23 mouse cellular contexts compared by ENCODE assay signal in the genomic region with DNA sequence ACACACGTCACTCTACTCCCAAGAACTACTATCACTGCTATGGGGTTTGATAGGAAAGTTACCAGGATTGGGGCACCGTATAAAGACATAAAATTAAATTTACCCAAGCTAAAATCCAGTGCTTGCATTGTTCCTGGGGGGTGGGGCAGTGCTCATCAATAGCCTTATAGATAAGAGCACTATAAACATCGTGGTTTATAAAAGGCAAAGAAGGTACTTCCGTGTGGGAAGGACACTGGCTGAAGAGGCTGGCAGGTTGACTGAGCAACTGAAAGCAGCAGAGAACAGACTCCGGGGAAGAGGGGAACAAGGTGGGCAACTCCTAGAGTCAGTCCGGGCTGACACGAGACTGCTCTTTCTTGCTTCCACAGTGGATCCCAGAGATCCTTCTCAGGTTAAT. TPM values are rescaled to one million over a fixed set of nuclear protein-coding genes. Genes with fewer than 3 reads are reported as not detected.
DNase-seq lines count a peak whose midpoint lies in the region; ATAC-seq and TF ChIP-seq lines count a peak whose summit lies in the region.
"Had no signal": no experiment of that assay in that cellular context is flagged by ENCODE, and none has a peak within 500 bp of the region (broad histone marks: within the 10 kb centered on the region; RNA-seq: fewer than 3 reads in every experiment).

No protein-coding gene starts in this region.

- 62% methylated on average over 7 of the region's 7 CpGs for WGBS in embryonic facial prominence, embryonic 13.5 days
- 64% methylated on average over 7 of the region's 7 CpGs for WGBS in embryonic facial prominence, embryonic 10.5 days
- 70% methylated on average over 7 of the region's 7 CpGs for WGBS in hindbrain, embryonic 13.5 days
- 58% methylated on average over 7 of the region's 7 CpGs for WGBS in hindbrain, embryonic 16.5 days
- WGBS in intestine, embryonic 16.5 days = 41% methylated on average over 7 of the region's 7 CpGs
- WGBS in lung, postnatal 0 days = 44% methylated on average over 7 of the region's 7 CpGs

- DNase-seq in embryonic facial prominence, embryonic 10.5 days (ENCODE audit: low spot score) = no peak
- no peak for DNase-seq in G1E (ENCODE audit: low spot score)
- DNase-seq in lung, postnatal 0 days (ENCODE audit: low spot score) = no peak
- no peak for DNase-seq in heart, postnatal 4 days
- DNase-seq: adrenal gland, postnatal 10 days; B cell, adult 2 months; cerebellum, adult 11 months; cerebellum, adult 8-10 months; cerebellum, postnatal 14 days; embryo, embryonic 11 days; gastrocnemius, adult 2 months; heart, adult 18-20 months; heart, postnatal 10 days; kidney, adult 18-20 months had no signal

- peaks cover 1% of the 10 kb centered on the region; the same call in 1 of the 2 replicates for H3K36me3 ChIP-seq in embryonic facial prominence, embryonic 13.5 days
- peaks cover 2% of the 10 kb centered on the region for H3K36me3 ChIP-seq in embryonic facial prominence, embryonic 10.5 days (replicated peaks)
- H3K36me3 ChIP-seq in hindbrain, embryonic 13.5 days = no peaks in the 10 kb centered on the region
- no peaks in the 10 kb centered on the region for H3K36me3 ChIP-seq in hindbrain, embryonic 16.5 days (ENCODE audit: control insufficient read depth, insufficient read depth, low read length)
- H3K36me3 ChIP-seq in G1E (replicated peaks) = peaks cover 3% of the 10 kb centered on the region
- no peaks in the 10 kb centered on the region for H3K36me3 ChIP-seq in intestine, embryonic 16.5 days (ENCODE audit: control insufficient read depth, insufficient read depth, low read length)
- no peaks in the 10 kb centered on the region for H3K36me3 ChIP-seq in lung, postnatal 0 days (ENCODE audit: insufficient read depth, low read length)
- H3K36me3 ChIP-seq: embryonic facial prominence, embryonic 12.5 days had no signal

- peaks cover 27% of the 10 kb centered on the region for H3K4me1 ChIP-seq in embryonic facial prominence, embryonic 13.5 days
- peaks cover 48% of the 10 kb centered on the region for H3K4me1 ChIP-seq in embryonic facial prominence, embryonic 10.5 days
- H3K4me1 ChIP-seq in hindbrain, embryonic 13.5 days (replicated peaks) = peaks cover 18% of the 10 kb centered on the region
- peaks cover 8% of the 10 kb centered on the region for H3K4me1 ChIP-seq in hindbrain, embryonic 16.5 days (ENCODE audit: control insufficient read depth, insufficient read depth, low read depth, low read length)
- peaks cover 15% of the 10 kb centered on the region for H3K4me1 ChIP-seq in G1E (ENCODE audit: insufficient read depth, low read depth, low read length)
- H3K4me1 ChIP-seq in intestine, embryonic 16.5 days (ENCODE audit: control insufficient read depth, insufficient read depth, low read length) = peaks cover 28% of the 10 kb centered on the region
- peaks cover 21% of the 10 kb centered on the region for H3K4me1 ChIP-seq in lung, postnatal 0 days (ENCODE audit: insufficient read depth, low read depth, low read length)

- peak overlapping the region; percentile 28 for H3K27ac ChIP-seq in embryonic facial prominence, embryonic 13.5 days
- H3K27ac ChIP-seq in embryonic facial prominence, embryonic 10.5 days (replicated peaks) = no peak overlapping the region
- peak overlapping the region; percentile 18; the same call in 1 of the 2 replicates for H3K27ac ChIP-seq in hindbrain, embryonic 13.5 days
- no peak overlapping the region for H3K27ac ChIP-seq in hindbrain, embryonic 16.5 days (ENCODE audit: low read depth, low read length)
- no peak overlapping the region for H3K27ac ChIP-seq in intestine, embryonic 16.5 days (ENCODE audit: low read length)
- no peak overlapping the region for H3K27ac ChIP-seq in lung, postnatal 0 days (ENCODE audit: low read length)
- H3K27ac ChIP-seq: embryonic facial prominence, embryonic 12.5 days; gastrocnemius, adult 2 months; hindbrain, embryonic 14.5 days had no signal

- H3K4me2 ChIP-seq in embryonic facial prominence, embryonic 13.5 days = no peak overlapping the region
- no peak overlapping the region for H3K4me2 ChIP-seq in hindbrain, embryonic 13.5 days
- no peak overlapping the region for H3K4me2 ChIP-seq in hindbrain, embryonic 16.5 days (ENCODE audit: low read length)
- peak overlapping the region; percentile 35 for H3K4me2 ChIP-seq in intestine, embryonic 16.5 days (ENCODE audit: low read depth, low read length)
- H3K4me2 ChIP-seq in lung, postnatal 0 days (replicated peaks; ENCODE audit: low read depth, low read length) = no peak overlapping the region
- H3K4me2 ChIP-seq: embryonic facial prominence, embryonic 12.5 days; hindbrain, embryonic 14.5 days had no signal

- no peak overlapping the region for H3K9ac ChIP-seq in embryonic facial prominence, embryonic 13.5 days
- no peak overlapping the region for H3K9ac ChIP-seq in hindbrain, embryonic 13.5 days
- H3K9ac ChIP-seq in hindbrain, embryonic 16.5 days (ENCODE audit: low read depth, low read length) = no peak overlapping the region
- no peak overlapping the region for H3K9ac ChIP-seq in intestine, embryonic 16.5 days (ENCODE audit: low read depth, low read length)
- no peak overlapping the region for H3K9ac ChIP-seq in lung, postnatal 0 days (replicated peaks; ENCODE audit: low read depth)
- H3K9ac ChIP-seq: embryonic facial prominence, embryonic 12.5 days; hindbrain, embryonic 14.5 days had no signal

- TF ChIP-seq EP300 in lung, postnatal 0 days (IDR thresholded peaks at IDR 0.05) = no peak

- TF ChIP-seq CTCF in G1E (IDR thresholded peaks at IDR 0.05; ENCODE audit: low read depth, low read length) = no peak
- no peak for TF ChIP-seq CTCF in lung, postnatal 0 days (IDR thresholded peaks at IDR 0.05)

- no peaks in the 10 kb centered on the region for H3K9me3 ChIP-seq in embryonic facial prominence, embryonic 13.5 days
- peaks cover 2% of the 10 kb centered on the region for H3K9me3 ChIP-seq in embryonic facial prominence, embryonic 10.5 days
- no peaks in the 10 kb centered on the region for H3K9me3 ChIP-seq in hindbrain, embryonic 13.5 days
- no peaks in the 10 kb centered on the region for H3K9me3 ChIP-seq in hindbrain, embryonic 16.5 days (ENCODE audit: control insufficient read depth, low read length)
- peaks cover 2% of the 10 kb centered on the region for H3K9me3 ChIP-seq in G1E (replicated peaks)
- no peaks in the 10 kb centered on the region for H3K9me3 ChIP-seq in intestine, embryonic 16.5 days (ENCODE audit: control insufficient read depth, low read length)
- H3K9me3 ChIP-seq in lung, postnatal 0 days (ENCODE audit: low read length) = no peaks in the 10 kb centered on the region

- ATAC-seq in embryonic facial prominence, embryonic 13.5 days (ENCODE audit: insufficient number of reproducible peaks, insufficient read depth, low FRiP score, low TSS enrichment, low read depth) = no peak
- no peak for ATAC-seq in hindbrain, embryonic 13.5 days (ENCODE audit: low FRiP score)
- ATAC-seq in hindbrain, embryonic 16.5 days = no peak
- peak; percentile 8; the same call in 1 of the 2 replicates for ATAC-seq in G1E (ENCODE audit: extremely low read depth, insufficient number of reproducible peaks, low FRiP score, poor library complexity, severe bottlenecking)
- peak; percentile 72 for ATAC-seq in intestine, embryonic 16.5 days
- no peak for ATAC-seq in lung, postnatal 0 days
- ATAC-seq: CD4-positive, CD25-positive, alpha-beta regulatory T cell, adult 4 months had no signal

- no peak overlapping the region for H3K4me3 ChIP-seq in embryonic facial prominence, embryonic 13.5 days
- H3K4me3 ChIP-seq in embryonic facial prominence, embryonic 10.5 days = no peak overlapping the region
- no peak overlapping the region for H3K4me3 ChIP-seq in hindbrain, embryonic 13.5 days
- H3K4me3 ChIP-seq in hindbrain, embryonic 16.5 days (ENCODE audit: low read length) = no peak overlapping the region
- H3K4me3 ChIP-seq in G1E (ENCODE audit: low read depth, low read length) = no peak overlapping the region
- H3K4me3 ChIP-seq in intestine, embryonic 16.5 days (ENCODE audit: low read length) = no peak overlapping the region
- H3K4me3 ChIP-seq in lung, postnatal 0 days (ENCODE audit: low read depth, low read length) = no peak overlapping the region
- H3K4me3 ChIP-seq: embryonic facial prominence, embryonic 12.5 days; erythroblast, embryonic 14.5 days; forebrain, embryonic 10.5 days; gastrocnemius, adult 2 months had no signal

- H3K27me3 ChIP-seq in embryonic facial prominence, embryonic 13.5 days = no peaks in the 10 kb centered on the region
- H3K27me3 ChIP-seq in embryonic facial prominence, embryonic 10.5 days (replicated peaks; ENCODE audit: low read depth, poor library complexity, severe bottlenecking) = no peaks in the 10 kb centered on the region
- no peaks in the 10 kb centered on the region for H3K27me3 ChIP-seq in hindbrain, embryonic 13.5 days
- no peaks in the 10 kb centered on the region for H3K27me3 ChIP-seq in hindbrain, embryonic 16.5 days (replicated peaks; ENCODE audit: control insufficient read depth, insufficient read depth, low read length)
- no peaks in the 10 kb centered on the region for H3K27me3 ChIP-seq in G1E (ENCODE audit: insufficient read depth, low read length)
- H3K27me3 ChIP-seq in intestine, embryonic 16.5 days (replicated peaks; ENCODE audit: control insufficient read depth, insufficient read depth, low read length) = no peaks in the 10 kb centered on the region
- H3K27me3 ChIP-seq in lung, postnatal 0 days (replicated peaks; ENCODE audit: insufficient read depth, low read length) = no peaks in the 10 kb centered on the region
- H3K27me3 ChIP-seq: embryonic facial prominence, embryonic 12.5 days had no signal

RNA-seq across cellular contexts. Expression of a gene that starts 33.1 kb away (rescaled TPM):
- polyA plus RNA-seq in embryonic facial prominence, embryonic 13.5 days (2015; fragmentation: Nextera tagmentation; extraction: Ambion mirVana) = 22.6 and 25.1 TPM in 2 replicates
- 18.8 and 19.0 TPM in 2 replicates for polyA plus RNA-seq in embryonic facial prominence, embryonic 10.5 days (2016; fragmentation: Nextera tagmentation; extraction: Ambion mirVana)
- 11.7 and 12.4 TPM in 2 replicates for polyA plus RNA-seq in hindbrain, embryonic 13.5 days (2015; fragmentation: Nextera tagmentation; extraction: Ambion mirVana)
- polyA plus RNA-seq in hindbrain, embryonic 16.5 days (2015; fragmentation: Nextera tagmentation; extraction: Ambion mirVana) = 9.4 and 11.0 TPM in 2 replicates
- 35.8 and 37.3 TPM in 2 replicates for total RNA-seq in G1E (2014; fragmentation: Nextera tagmentation)
- 44.5 and 52.9 TPM in 2 replicates for total RNA-seq in G1E (2017)
- polyA plus RNA-seq in G1E (2012) = 3.9 and 5.4 TPM in 2 replicates
- 14.7 and 17.7 TPM in 2 replicates for polyA plus RNA-seq in intestine, embryonic 16.5 days (2015; fragmentation: Nextera tagmentation; extraction: Ambion mirVana)
- 22.0 and 25.1 TPM in 2 replicates for polyA plus RNA-seq in lung, postnatal 0 days (2015; fragmentation: Nextera tagmentation; extraction: Ambion mirVana)
- 10 to 100 TPM; 27.8 to 29.0 TPM for total RNA-seq in heart, postnatal 4 days (2021)

Comparison
In these comparisons a context has a peak if more than half of its experiments do, and no peak if none do; other contexts are left out.
1. H3K27ac ChIP-seq: peak in embryonic facial prominence, embryonic 13.5 days (single experiment) and hindbrain, embryonic 13.5 days (single experiment); none in embryonic facial prominence, embryonic 10.5 days (single experiment), hindbrain, embryonic 16.5 days (single experiment), intestine, embryonic 16.5 days (single experiment) and lung, postnatal 0 days (single experiment).
2. ATAC-seq: peak in G1E (single experiment) and intestine, embryonic 16.5 days (single experiment); none in embryonic facial prominence, embryonic 13.5 days (single experiment), hindbrain, embryonic 13.5 days (single experiment), hindbrain, embryonic 16.5 days (single experiment) and lung, postnatal 0 days (single experiment).